Mouse (Mus musculus): Measurements from ENCODE around the gene Gm26992.

DNA sequence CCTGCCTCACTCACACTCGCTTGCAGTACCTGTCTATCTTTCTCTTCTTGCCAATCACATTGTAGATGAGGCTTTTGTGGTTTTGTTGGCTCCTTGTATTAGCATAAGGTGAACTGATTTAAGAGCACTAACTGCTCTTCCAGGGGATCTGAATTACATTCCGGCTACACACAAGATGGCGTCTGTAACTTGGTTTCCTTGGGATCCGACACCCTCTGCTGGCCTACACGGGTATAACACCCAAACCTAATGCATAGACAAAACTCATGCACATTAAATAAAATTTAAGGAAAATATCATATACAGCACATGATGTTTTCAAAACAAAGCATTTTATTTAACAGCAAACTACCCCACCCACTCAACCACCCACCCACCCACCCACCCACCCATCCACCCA lies 38.2 kb downstream of the Gm26992 start:
- TF ChIP-seq CTCF (IDR thresholded peaks at IDR 0.05; ENCODE audit: insufficient read depth, low read length) (0 out of 2 replicates have a peak, but pooled peaks have one; percentile 5), POLR2A (IDR thresholded peaks at IDR 0.05; ENCODE audit: borderline replicate concordance, extremely low read depth, low read depth, low read length) (no peak)

Data from lung, adult 2 months (tissue).